Mouse (Mus musculus) cortical plate, adult 2 months (tissue): Measurements from ENCODE around the gene Orm1. TPM values are rescaled to one million over a fixed set of nuclear protein-coding genes. Genes with fewer than 3 reads are reported as not detected.

ENCODE experiments used
- H3K27ac ChIP-seq: fragments of 200-500 bp; 2 replicates; pipeline ENCODE4 v1.5.1; 2012; ENCODE audit warnings: low read length, control low read depth, inconsistent platforms; ENCODE audit not compliant: insufficient read depth
- H3K4me1 ChIP-seq: fragments of 200-500 bp; 2 replicates; pipeline ENCODE4 v1.6.1; 2011; ENCODE audit warnings: low read length; ENCODE audit not compliant: control insufficient read depth, insufficient read depth
- H3K4me3 ChIP-seq: fragments of 200-500 bp; 2 replicates; pipeline ENCODE4 v1.5.1; 2011; ENCODE audit warnings: mild to moderate bottlenecking, low read length, control low read depth; ENCODE audit not compliant: insufficient read depth
- CTCF ChIP-seq: fragments of 200-500 bp; IDR thresholded peaks from 2 replicates; pipeline ENCODE4 v1.5.1; 2011; ENCODE audit warnings: mild to moderate bottlenecking, control low read depth, low read length; ENCODE audit not compliant: insufficient read depth; ENCODE audit errors: extremely low read depth
- POLR2A ChIP-seq: fragments of 200-500 bp; IDR thresholded peaks from 2 replicates; pipeline ENCODE4 v1.6.1; 2011; ENCODE audit warnings: mild to moderate bottlenecking, low read length, control low read depth; ENCODE audit not compliant: insufficient read depth; ENCODE audit errors: extremely low read depth
- polyA plus RNA-seq: library from polyadenylated mRNA; depleted of rRNA; stranded (reverse); fragments of >200 nt; gene quantifications from 2 replicates; pipeline ENCODE4 v1.2.3, GENCODE M21; 2012; rRNA removed

Gene Orm1
- polyA plus RNA-seq, 1 experiment: not detected

DNA sequence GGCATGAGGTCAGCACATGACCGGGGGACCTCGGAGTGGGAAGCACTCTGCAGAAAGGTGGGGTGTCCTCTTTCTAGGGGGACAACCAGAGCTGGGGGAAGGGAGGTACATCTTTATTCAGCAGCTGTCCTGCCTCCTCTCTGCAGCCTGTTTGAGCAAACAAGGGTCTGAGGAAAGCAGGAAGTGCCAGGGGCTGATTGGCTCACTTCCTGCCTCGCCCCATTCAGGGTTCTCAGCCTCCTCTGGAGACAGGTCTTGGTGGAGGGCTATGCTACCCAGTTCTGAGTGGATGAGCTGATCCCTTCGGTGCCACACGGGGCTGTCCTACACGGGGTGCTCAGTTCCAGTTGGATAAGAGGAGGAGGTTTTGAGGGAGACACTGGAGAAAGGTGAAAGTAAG lies 47.0 kb downstream of the Orm1 start:
- TF ChIP-seq CTCF: no peak
- TF ChIP-seq POLR2A: no peak
- no peak overlapping the region for H3K27ac ChIP-seq
- H3K4me3 ChIP-seq: no peak overlapping the region
- H3K4me1 ChIP-seq: no peaks in the 10 kb centered on the region

Other genes with a start within 250 kb of the Orm1 start
- not detected in 2 replicates for gene Ambp, start 189.8 kb upstream of the Orm1 start, polyA plus RNA-seq
- not detected in 2 replicates for gene Kif12, start 172.4 kb upstream of the Orm1 start, polyA plus RNA-seq
- gene Col27a1, start 130.6 kb upstream of the Orm1 start, polyA plus RNA-seq: 3.5 and 4.2 TPM in 2 replicates
- not detected in 2 replicates for gene Orm3, start 11.6 kb downstream of the Orm1 start, polyA plus RNA-seq
- gene Orm2, start 17.9 kb downstream of the Orm1 start, polyA plus RNA-seq: not detected in 2 replicates
- gene Akna, start 58.8 kb downstream of the Orm1 start, polyA plus RNA-seq: 1.8 and 2.0 TPM in 2 replicates
- gene Whrn, start 151.4 kb downstream of the Orm1 start, polyA plus RNA-seq: 56.2 and 57.5 TPM in 2 replicates
- gene Atp6v1g1, start 200.2 kb downstream of the Orm1 start, polyA plus RNA-seq: 123 and 124 TPM in 2 replicates
- gene Tmem268, start 214.2 kb downstream of the Orm1 start, polyA plus RNA-seq: 11.4 and 13.9 TPM in 2 replicates